Mouse (Mus musculus) testis, adult 2 months (tissue): Measurements from ENCODE around the gene Xpo4.
"Not testable (repeated sequence)": the region's sequence is repeated elsewhere in the genome, so short reads cannot be mapped to it uniquely, and the experiment has no call there.

Source experiments
- CTCF ChIP-seq: fragments of 200-500 bp; IDR thresholded peaks from 2 replicates; pipeline ENCODE4 v1.5.1; 2012; ENCODE audit warnings: low read depth, mild to moderate bottlenecking, inconsistent platforms, low read length, moderate library complexity; ENCODE audit not compliant: control insufficient read depth, insufficient read depth, insufficient replicate concordance
- POLR2A ChIP-seq: fragments of 200-500 bp; IDR thresholded peaks from 2 replicates; pipeline ENCODE4 v1.6.1; 2012; ENCODE audit warnings: low read depth, mild to moderate bottlenecking, inconsistent platforms, low read length, moderate library complexity; ENCODE audit not compliant: control insufficient read depth

GRCm38 (mm10) chr14:57656519-57656918 lies 8.7 kb downstream of the Xpo4 start:
- TF ChIP-seq CTCF, POLR2A: not testable (repeated sequence)
